Mouse (Mus musculus): ENCODE data around the gene Lrrc23.

The Lrrc23 gene

DNA sequence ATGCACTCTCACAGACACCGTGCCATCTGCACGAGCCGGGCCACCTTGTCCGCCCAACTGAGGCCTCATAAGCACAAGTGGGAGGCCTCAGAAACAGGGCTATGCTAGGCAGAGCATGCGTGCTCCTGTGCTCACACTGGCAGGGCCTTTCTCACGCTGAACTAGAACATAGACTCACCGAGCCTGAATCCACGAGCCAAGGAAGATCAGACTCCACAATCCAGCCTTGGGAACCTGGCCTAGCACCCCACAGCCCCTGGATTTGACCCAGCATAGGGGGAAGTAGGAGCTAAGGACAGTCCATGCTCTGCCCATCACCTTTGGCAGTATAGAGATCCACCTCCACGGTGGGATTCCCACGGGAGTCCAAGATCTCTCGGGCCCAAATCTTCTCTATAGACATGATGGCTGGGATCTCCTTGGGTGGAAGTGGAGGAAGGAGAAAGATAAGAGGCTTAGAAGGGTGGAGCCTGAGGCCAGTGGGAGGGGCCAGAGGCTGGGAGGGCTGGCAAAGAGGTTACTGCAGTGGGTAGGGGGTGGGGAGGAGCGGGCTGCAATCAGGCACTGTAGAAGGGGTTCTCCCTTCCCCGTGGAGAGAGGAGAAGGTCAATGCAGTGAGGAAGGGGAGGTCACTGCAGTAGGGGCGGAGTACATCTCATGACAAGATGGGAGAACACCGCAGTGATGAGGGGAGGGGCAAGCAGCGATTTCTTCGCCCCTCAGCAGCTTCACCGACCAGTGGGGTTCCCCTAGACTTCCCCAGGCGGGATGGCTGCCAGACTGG, 11.4 kb downstream of the Lrrc23 start:
- no peak for DNase-seq (ENCODE audit: low read depth, low spot score)

DNA sequence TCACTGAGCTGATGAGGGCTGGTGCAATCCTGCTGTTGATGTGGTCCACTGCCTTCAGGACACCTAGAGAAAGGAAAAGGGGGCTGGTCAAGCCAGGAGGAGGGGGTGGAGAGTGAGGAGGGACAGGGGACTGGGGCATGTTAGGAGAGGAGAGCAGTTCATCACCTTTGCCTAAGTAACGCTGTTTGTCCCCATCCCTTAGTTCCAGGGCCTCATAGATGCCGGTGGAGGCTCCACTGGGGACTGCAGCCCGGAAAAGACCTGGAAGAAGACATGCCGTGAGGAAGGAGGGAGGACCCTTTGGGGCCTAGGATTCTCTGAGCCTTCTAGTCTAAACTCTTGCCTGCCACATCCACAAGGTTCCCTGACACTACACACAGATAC, 12.0 kb downstream of the Lrrc23 start:
- no peak for DNase-seq (ENCODE audit: low read depth, low spot score)

DNA sequence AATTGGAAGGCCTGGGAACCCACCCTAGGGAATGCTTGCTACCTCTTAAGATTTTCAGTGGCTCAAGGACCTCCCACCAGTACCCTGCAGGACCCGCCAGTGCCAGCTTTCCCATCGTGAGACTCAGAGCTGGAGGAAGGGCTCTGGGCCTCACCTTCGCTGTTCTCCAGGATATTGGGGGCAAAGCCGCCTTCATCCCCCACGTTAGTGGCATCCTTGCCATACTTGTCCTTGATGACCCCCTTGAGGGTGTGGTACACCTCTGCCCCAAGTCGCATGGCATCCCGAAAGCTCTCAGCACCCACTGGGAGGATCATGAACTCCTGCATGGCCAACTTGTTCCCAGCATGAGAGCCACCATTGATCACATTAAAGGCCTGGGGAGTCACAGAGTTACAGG, 13.6 kb downstream of the Lrrc23 start:
- DNase-seq (ENCODE audit: low read depth, low spot score): no peak

DNA sequence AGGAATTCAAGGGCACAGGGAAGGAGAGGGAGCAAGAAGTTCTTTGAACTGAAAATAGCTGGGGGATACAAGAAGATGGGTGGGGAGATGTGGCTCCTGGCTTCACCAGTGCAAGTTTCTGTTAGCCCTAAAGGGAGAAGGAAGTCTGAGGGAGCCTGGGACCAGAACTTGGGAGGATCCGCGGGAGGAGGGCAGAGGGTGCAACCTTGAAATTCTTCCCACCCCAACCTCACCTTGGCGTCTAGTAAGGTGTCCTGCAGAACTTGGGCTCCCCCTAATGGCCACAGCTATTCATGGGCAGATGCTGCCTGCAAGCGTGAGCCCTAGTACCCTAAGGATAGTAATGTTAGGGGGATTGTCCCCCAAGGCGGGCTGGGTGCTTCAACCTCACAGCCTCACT, 20.3 kb downstream of the Lrrc23 start:
- no peak for DNase-seq (ENCODE audit: low read depth, low spot score)

DNA sequence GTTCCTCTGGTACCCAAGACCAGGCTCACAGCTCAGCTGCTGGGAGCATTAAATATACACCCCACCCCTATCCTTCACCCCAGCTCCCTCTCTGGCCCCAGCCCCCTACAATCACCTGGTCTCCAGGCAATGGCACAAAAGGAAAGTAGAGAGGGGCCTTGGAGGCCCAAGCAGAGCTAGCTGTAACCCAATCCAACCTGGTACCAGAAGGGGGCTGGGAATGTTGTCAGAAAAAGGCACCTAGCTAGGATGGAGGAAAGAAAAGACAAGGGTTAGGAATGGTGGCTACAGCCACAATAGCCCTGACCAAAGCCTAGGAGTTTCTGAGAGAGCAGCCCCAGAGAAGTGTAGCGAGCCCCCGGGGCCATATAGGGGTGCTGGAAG, 20.7 kb downstream of the Lrrc23 start:
- DNase-seq (ENCODE audit: low read depth, low spot score): no peak

DNA sequence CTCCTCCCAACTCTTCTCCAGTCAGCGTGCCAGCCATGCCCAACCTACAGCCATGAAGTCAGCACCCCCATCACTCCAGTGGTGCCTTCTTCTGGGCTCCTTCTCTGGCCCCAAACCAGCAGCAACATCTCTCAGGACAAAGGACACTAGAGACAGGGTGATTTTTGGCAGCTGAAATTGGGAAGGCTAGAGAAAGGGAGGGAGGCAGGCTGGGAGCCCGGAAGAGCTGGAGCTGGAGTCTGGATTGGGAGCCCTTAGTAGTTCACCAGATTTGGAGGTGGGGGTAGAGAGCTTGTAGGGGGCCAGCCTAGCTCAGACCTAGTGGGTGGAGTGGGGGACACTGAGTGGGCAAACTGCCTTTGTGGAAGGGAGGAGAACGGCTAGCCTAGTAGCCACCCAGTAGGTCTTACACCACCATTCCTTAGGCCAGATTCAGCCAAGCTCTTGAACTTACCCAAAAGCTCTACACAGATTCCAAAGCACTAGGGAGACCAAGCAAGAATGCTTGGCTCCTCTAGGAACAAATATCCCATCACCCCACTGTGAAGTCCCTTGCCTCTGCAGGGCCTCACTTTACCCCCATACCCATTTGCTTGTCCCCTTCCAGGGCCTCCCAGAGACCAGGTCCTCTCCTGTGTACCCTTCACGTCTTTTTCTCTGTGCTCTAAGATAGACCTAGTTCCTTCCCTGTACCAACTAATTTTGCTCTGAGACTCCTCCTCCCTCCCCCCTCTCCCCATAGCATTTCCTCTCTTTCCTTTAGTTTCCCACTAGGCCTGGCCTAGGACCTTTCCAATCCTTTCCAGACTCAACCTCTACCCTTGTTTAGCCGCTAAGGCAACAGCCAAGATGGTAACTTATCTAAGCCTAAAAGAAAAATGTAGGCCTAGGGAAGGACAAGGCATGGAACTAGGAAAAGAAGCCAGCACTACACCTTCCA, 21.3 kb downstream of the Lrrc23 start:
- DNase-seq (ENCODE audit: low read depth, low spot score): no peak

DNA sequence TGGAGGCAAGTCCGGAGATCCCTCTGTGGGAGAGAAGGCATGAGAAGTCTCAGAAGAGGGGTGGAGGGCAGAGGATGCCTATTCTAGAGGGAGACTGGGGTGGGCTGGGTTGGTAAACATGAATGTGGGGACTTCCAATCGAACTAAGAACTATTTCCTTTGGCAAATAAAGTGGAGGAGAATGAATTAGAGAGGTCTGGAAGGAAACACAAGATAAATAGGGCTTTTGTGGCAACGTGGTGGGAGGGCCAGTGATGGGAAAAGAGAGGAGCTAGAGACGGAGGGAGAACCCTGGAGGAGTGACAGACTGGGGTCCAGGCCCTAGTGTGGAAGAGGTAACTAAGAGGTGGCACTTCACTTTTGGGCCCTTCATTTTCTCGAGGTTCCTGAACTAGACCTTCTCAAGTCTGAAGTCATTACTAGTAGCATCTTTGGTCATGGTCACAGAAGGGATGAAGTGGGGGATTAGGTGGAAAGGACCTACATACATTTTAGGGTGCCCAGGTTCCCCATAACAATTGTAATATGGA, 22.1 kb downstream of the Lrrc23 start:
- no peak for DNase-seq (ENCODE audit: low read depth, low spot score)

DNA sequence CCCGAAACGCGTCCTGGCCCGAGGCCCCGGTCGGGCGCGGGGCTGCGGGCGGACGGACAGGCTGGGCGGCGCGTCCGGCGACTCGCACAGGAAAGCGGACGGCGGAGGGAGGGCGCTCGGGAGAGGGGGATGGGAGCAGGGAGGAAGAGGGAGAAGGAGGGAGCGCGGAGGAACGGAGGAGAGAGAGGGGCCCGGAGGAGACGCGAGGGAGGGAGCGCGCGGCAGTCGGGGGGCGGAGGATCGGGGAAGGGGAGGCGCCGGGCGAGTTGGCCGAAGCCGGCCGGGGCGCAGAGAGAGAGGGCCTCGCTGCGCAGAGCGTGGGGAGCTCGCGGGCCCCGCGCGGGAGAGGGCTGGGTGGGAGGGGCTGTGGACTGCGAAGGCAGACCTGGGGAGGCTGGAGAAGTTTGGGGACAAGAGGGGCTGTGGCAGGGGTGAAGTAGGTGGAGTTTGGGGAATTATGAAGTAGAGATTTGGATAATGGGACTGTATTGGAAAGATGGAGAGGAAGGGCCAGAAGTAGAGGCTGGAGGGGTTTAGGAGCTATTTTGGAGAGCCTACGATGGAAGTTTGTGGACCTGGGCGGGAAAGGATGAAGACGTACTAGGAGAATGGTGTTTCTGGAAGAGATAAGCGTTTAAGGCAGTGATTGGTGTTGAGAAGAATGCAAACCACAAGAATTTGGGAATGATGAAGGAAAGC, 22.7 kb downstream of the Lrrc23 start:
- DNase-seq (ENCODE audit: low read depth, low spot score): no peak

DNA sequence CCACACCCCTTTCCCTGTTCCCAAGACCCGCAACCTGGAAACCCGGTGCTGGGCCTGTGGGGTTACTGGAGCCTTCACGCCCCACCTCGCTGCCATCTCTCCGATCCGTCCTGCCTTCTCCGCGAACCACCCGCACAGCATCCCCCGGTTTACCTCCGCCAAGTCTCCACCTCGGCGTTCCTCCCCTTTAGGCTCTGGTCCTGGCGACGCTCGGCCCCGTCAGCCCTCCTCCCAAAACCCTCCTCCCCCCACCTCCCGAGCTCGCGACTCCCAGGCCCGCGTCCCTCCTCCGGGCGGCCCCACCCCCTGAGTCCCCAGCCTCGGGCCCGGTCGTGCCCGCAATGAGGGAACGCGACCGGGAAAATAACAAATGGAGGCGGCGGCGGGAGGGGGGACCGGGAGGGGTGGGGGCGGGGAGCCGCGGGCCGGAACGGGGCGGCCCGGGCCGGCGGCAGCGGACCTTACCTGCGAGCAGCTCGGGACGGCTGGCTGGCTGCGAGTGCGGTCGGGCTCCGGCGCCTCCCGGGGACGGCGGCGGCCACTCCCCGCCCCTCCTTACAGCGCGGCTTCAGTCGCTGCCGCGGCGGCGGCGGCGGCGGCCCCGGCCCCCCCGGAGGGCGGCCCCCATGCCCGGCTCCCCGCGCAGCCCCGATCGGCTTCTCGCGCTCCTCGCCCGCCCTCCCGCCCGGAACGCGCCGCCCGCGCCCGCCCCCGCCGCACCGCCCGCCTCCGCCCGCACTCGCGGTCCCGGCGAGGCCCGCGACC, 23.5 kb downstream of the Lrrc23 start, which contains the start of the genes Gm45234 and Atn1:
Gene Gm45234 (minus strand): TSS at position 191 of the 765 bp plus-strand sequence.
Gene Atn1 (minus strand): TSS at position 694 of the 765 bp plus-strand sequence.
- no peak for DNase-seq (ENCODE audit: low read depth, low spot score)

DNA sequence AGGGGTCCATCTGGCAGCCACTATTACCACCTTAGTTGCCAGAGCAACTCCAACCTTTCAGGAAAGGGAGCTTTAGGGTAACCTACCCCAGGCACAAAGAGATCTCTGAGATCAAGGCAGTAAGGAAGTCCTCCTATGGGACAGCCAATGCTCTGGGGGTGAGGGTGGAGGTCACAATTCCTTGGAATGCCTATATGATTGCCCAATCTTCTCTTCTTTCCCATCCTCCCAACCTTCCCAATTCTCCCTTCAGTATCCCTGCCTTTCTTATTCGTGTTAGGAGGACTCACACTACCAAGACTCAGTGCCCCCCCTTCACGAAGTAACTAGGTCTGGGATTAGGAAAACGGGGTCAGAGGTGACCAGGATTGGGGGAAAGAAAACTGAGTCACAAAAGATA, 24.2 kb downstream of the Lrrc23 start:
- DNase-seq (ENCODE audit: low read depth, low spot score): no peak

DNA sequence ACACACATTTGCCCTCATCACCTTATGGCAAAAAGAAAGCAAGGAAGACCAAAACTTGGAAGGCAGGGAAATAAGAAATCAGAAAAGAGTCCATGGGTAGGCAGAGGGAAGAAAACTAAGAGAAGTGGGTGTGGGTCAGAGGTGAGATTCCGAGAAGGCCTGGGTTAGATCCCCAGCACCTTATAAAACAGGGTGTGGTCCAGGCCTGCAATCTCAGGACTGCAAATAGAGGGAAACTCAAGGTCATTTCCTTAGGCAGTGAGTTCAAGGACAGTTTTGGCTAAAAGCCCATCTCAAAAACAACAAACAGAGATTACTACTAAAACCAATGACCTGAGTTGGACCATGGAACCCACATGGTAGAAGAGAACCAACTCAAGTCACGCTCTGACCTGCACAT, 25.7 kb downstream of the Lrrc23 start:
- DNase-seq (ENCODE audit: low read depth, low spot score): no peak

DNA sequence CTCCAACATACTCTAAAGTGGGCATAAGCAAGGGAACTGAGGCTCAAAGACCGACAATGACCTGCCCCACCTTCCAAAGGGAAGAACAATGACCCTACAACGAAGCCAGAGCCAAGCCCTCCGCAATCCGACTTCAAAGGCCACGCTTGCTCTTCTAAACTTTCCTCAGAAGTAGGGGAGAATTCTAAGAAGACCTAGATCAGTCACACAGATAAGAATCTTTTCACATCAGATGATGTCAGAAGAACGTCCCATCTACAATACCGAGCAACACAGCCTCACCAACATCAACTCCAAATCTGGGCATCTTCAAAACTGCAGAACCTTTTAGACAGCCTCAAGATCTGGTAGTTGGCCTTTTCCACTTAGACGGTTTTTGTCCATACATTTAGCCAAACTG, 29.1 kb downstream of the Lrrc23 start:
- no peak for DNase-seq (ENCODE audit: low read depth, low spot score)

DNA sequence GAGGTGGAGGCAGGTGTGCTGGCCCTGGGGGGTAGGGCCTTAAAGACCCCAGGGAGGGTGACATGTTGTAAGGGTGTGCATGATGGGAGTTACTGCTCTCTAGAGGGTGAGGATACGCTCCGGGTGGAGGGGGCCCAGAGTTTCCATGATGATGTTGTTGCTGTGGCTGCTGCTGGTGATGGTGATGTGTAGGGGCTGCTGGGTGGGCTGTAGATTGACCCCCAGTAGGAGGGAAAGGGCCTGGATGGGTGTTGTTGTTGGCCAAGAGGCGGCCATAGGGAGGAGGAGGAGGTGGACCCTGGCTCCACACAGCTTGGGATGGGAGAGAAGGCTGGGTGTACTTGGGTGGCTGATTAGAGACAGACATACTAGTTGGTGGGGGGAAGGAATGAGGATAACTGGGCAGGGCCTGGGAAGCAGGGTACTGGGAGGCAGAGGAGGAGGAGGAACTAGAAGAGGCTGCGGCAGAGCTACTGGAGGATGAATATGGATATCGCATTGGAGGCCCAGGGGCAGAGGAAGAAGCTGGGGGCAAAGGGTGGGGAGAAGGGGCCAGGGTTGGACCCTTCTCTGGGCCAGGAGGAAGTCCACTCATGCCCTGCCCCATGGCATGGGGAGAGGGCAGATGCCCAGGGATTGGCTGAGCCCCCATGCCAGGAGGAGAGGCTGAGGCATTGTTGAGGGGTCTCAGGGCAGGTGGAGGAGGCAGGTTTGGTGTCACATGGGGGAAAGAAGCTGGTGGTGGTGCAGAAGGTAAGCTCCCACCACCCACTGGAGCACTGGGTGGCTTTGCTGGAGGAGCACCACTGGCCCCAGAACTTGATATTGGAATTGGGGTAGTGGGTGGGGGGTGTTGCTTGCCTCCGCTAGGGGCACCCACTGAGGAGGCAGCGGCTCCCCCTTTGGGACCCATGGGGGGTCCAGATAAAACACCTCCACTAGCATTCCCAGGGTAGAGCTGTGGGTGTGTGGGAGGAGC, 32.6 kb downstream of the Lrrc23 start:
- DNase-seq (ENCODE audit: low read depth, low spot score): no peak

DNA sequence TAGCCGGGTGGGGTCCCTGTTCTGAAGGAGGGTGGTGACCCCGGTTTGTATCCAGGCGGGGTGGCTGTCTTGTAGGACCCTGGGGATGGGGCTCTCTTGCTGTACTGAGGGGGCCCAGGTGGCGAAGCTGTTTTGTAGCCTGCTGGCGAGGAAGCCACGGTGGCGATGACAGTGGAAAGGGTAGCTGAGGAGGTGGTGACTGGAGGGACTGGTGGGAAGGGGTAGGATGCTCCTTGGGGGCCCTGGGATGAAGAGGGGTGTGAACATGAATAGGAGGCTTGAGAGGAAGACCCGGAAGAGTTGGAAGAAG, 33.3 kb downstream of the Lrrc23 start:
- DNase-seq (ENCODE audit: low read depth, low spot score): no peak

DNA sequence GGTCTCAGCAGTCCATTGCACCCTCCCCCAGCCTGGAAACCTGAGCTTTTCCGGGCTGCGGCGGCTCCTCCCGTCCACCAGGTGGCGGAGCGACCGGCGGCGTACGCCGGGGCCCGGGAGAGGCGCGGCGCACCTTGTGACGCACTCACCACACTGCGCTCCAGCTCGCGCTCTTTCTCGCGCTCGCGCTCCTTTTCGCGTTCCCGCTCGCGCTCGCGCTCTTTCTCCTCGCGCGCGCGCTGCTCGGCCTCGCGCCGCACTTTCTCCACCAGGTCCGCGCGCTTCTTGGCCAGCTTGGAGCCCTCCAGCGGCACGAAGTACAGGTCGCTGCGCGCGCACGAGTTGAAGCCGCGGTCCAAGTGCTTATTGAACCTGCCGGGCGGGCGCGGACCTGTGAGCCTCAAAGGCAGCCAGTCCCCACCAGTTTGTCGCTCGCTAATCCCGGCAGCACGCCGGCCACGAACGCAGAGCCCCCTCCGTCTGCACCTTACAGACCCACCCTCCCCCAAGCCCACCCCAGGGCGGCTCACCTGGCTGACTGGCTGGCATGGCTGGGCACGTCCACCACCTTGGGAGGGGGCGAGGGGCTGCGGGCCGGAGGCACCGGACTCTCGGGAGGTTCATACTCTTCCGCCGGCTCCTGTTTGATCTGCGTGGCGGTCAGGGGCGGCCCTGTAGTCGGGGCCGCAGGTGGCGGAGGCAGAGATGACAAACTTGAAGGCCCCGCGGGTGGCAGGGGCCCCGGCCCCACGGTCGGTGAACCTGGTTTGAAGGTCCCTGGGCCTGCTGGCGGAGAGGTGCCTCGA, 33.8 kb downstream of the Lrrc23 start:
- peak; percentile 89 for DNase-seq (ENCODE audit: low read depth, low spot score)

DNA sequence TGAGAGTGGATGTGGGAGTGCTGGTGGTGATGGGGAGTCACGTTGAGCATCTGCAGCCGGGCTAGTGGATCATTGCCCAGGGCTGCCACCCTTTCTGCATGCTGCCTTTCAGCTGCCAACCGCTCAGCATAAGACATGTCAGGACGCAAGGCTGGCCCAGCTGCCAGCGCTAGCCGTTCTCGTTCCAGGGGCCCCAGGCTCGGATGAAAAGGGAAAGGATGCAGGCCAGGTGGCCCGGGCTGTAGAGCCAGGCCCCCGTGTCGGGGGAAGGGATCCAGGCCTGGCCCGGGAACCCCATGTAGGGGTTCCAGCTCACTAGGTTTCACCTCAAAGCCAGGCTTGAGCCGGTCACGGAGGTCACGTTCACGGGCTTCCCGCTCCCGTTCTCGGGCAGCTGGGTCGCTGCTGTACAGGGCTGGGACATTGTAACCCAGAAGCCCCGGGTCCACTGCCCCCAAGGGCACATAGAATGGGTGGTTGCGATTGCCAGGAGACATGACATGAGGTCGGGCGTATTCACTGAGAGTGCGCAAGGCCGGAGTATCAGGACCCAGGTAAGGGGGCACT, 34.7 kb downstream of the Lrrc23 start:
- no peak for DNase-seq (ENCODE audit: low read depth, low spot score)

DNA sequence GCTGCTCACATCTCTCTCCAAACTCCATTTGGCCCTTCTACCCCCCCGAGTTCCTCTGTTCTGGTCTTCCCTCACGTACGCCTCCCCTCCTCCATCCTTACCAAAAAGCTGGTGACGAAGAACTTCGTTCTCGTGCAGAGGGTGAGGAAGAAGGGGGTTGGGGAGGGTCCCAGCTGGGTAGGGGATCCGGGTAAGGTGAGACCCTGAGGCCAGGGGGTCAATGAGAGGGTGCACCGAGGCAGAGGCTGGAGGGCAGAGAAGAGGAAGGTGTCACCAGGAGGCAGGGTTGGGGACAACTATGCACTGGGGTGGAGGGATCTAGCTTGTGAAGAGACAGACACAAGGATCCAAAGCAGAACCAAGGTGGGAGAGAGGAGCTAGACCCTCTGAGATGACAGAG, 35.9 kb downstream of the Lrrc23 start:
- no peak for DNase-seq (ENCODE audit: low read depth, low spot score)

DNA sequence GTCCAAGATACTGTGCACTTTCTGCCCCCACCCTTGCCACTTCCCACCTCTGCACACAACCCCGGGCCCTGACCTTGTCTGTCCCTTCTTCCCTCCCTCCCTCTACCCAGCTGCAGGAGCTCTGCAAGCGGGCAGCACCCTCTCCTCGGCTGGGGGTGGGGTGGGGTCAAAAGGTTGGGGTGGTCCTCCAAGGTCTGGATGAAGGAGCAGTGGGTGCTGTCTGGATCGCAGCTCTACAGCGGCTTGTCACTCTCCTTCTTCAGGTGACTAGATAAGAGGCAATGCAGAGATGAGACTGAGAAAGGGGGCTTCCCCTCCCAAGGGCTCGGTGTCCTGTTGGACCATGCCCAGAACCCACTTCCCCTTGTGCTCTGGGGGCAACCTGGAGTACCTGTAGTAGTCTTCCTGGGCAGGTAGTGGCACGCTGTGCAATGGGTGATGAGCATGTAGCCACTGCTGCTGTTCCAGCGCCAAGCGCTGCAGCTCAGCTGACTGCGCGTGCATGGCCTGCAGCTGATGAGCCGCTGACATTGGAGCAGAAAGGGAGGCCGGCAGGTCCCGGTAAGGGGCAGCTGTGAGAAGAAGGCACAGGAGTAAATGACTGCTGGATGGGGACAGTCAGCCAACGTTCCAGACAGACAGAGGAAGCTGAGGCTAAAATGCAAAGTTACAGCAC, 36.5 kb downstream of the Lrrc23 start:
- DNase-seq (ENCODE audit: low read depth, low spot score): no peak

All from brain, embryonic 18.5 days (tissue).